Comparison of ENCODE assay signal across 9 mouse cellular contexts in genomic region chr1:154156177-154157062, GRCm38 (mm10). TPM values are rescaled to one million over a fixed set of nuclear protein-coding genes. Genes with fewer than 3 reads are reported as not detected.
DNase-seq lines count a peak whose midpoint lies in the region; ATAC-seq lines count a peak whose summit lies in the region.
"Had no signal": no experiment of that assay in that cellular context is flagged by ENCODE, and none has a peak within 500 bp of the region (broad histone marks: within the 10 kb centered on the region; RNA-seq: fewer than 3 reads in every experiment).

No protein-coding gene starts in this region.

- intact Hi-C loops in heart, postnatal 14 days (cut with DNase I) = no loop called here

- DNase-seq in heart, adult 11 months = peak; percentile 95
- no peak for DNase-seq in heart, postnatal 14 days
- DNase-seq in brain, adult 2 months (ENCODE audit: low read depth, low spot score) = peak; percentile 81
- no peak for DNase-seq in limb, embryonic 10.5 days (ENCODE audit: low spot score)
- peak; percentile 23 for DNase-seq in retina, embryonic 14.5 days (ENCODE audit: low spot score)
- DNase-seq in B cell, adult 2 months = no peak
- no peak for DNase-seq in kidney, postnatal 10 days

- 11% methylated on average over 14 of the region's 14 CpGs for WGBS in forebrain, embryonic 16.5 days
- 80% methylated on average over 14 of the region's 14 CpGs for WGBS in limb, embryonic 10.5 days

- H3K36me3 ChIP-seq in forebrain, embryonic 16.5 days (ENCODE audit: control insufficient read depth, insufficient read depth) = no peaks in the 10 kb centered on the region
- no peaks in the 10 kb centered on the region for H3K36me3 ChIP-seq in limb, embryonic 10.5 days
- H3K36me3 ChIP-seq: G1E had no signal

- H3K4me3 ChIP-seq in forebrain, embryonic 16.5 days (replicated peaks; ENCODE audit: low read length) = no peak overlapping the region
- no peak overlapping the region for H3K4me3 ChIP-seq in limb, embryonic 10.5 days

- H3K9ac ChIP-seq in forebrain, embryonic 16.5 days (replicated peaks; ENCODE audit: low read depth, low read length) = no peak overlapping the region

- 0 out of 2 replicates have a peak overlapping the region, but pooled peaks have one; percentile 8 for H3K4me2 ChIP-seq in forebrain, embryonic 16.5 days (ENCODE audit: low read length)

- H3K4me1 ChIP-seq in forebrain, embryonic 16.5 days (replicated peaks; ENCODE audit: control insufficient read depth, insufficient read depth, low read length) = peaks cover 11% of the 10 kb centered on the region
- H3K4me1 ChIP-seq in limb, embryonic 10.5 days = no peaks in the 10 kb centered on the region

- H3K9me3 ChIP-seq in forebrain, embryonic 16.5 days (ENCODE audit: control insufficient read depth, low read length) = no peaks in the 10 kb centered on the region
- no peaks in the 10 kb centered on the region for H3K9me3 ChIP-seq in limb, embryonic 10.5 days (replicated peaks)
- H3K9me3 ChIP-seq: G1E had no signal

- peak; percentile 97 for ATAC-seq in forebrain, embryonic 16.5 days

- H3K27ac ChIP-seq in forebrain, embryonic 16.5 days (ENCODE audit: low read length) = peak overlapping the region; percentile 73
- peak overlapping the region; percentile 25; the same call in 1 of the 2 replicates for H3K27ac ChIP-seq in limb, embryonic 10.5 days

- no peaks in the 10 kb centered on the region for H3K27me3 ChIP-seq in forebrain, embryonic 16.5 days (replicated peaks; ENCODE audit: control insufficient read depth, insufficient read depth, low read length)
- H3K27me3 ChIP-seq in limb, embryonic 10.5 days (ENCODE audit: low read depth, poor library complexity, severe bottlenecking) = no peaks in the 10 kb centered on the region

RNA-seq across cellular contexts. Expression of gene Zfp648, which starts 44.6 kb away (rescaled TPM):
- not detected for total RNA-seq in heart, postnatal 14 days (2021)
- polyA plus RNA-seq in forebrain, embryonic 16.5 days (2015; fragmentation: Nextera tagmentation; extraction: Ambion mirVana) = 0.34 and 0.68 TPM in 2 replicates
- 0.21 TPM in 1 of 2 replicates, not detected in the other for polyA plus RNA-seq in limb, embryonic 10.5 days (2016; fragmentation: Nextera tagmentation; extraction: Ambion mirVana)
- polyA plus RNA-seq: G1E had no signal

Comparison
In these comparisons a context has a peak if more than half of its experiments do, and no peak if none do; other contexts are left out.
1. DNase-seq: peak in heart, adult 11 months (single experiment), brain, adult 2 months (single experiment) and retina, embryonic 14.5 days (single experiment); none in heart, postnatal 14 days (0 of 2), limb, embryonic 10.5 days (single experiment), B cell, adult 2 months (0 of 2) and kidney, postnatal 10 days (single experiment).